Comparison of ENCODE assay signal across 16 mouse cellular contexts in genomic region chr5:83678373-83678772, GRCm38 (mm10).
A peak's percentile ranks its signal among the peaks of the same experiment; 100 is the strongest.
DNase-seq lines count a peak whose midpoint lies in the region; ATAC-seq and TF ChIP-seq lines count a peak whose summit lies in the region.
"Had no signal": no experiment of that assay in that cellular context is flagged by ENCODE, and none has a peak within 500 bp of the region (broad histone marks: within the 10 kb centered on the region; RNA-seq: fewer than 3 reads in every experiment).

No protein-coding gene starts in this region.

- no peak overlapping the region for H3K9ac ChIP-seq in hindbrain, postnatal 0 days (replicated peaks; ENCODE audit: low read length)
- no peak overlapping the region for H3K9ac ChIP-seq in hindbrain, embryonic 16.5 days (ENCODE audit: low read depth, low read length)
- no peak overlapping the region for H3K9ac ChIP-seq in midbrain, embryonic 14.5 days (replicated peaks; ENCODE audit: low read length)
- no peak overlapping the region for H3K9ac ChIP-seq in midbrain, embryonic 16.5 days (ENCODE audit: low read depth, low read length)
- no peak overlapping the region for H3K9ac ChIP-seq in forebrain, embryonic 15.5 days (replicated peaks)

- no peak for ATAC-seq in hindbrain, postnatal 0 days
- no peak for ATAC-seq in hindbrain, embryonic 16.5 days
- no peak for ATAC-seq in midbrain, embryonic 14.5 days (ENCODE audit: low FRiP score, low TSS enrichment)
- ATAC-seq in midbrain, embryonic 16.5 days: no peak
- ATAC-seq in forebrain, embryonic 15.5 days (replicated peaks): peak; percentile 75
- ATAC-seq: inflammation-experienced regulatory T-cells, adult 6 months had no signal

- H3K4me3 ChIP-seq in hindbrain, postnatal 0 days (ENCODE audit: low read length): no peak overlapping the region
- no peak overlapping the region for H3K4me3 ChIP-seq in hindbrain, embryonic 16.5 days (ENCODE audit: low read length)
- H3K4me3 ChIP-seq in midbrain, embryonic 14.5 days (replicated peaks; ENCODE audit: low read depth, low read length): no peak overlapping the region
- H3K4me3 ChIP-seq in midbrain, embryonic 16.5 days (ENCODE audit: low read depth, low read length): no peak overlapping the region
- no peak overlapping the region for H3K4me3 ChIP-seq in forebrain, embryonic 15.5 days
- H3K4me3 ChIP-seq: heart, embryonic 10.5 days had no signal

- no peak overlapping the region for H3K27ac ChIP-seq in hindbrain, postnatal 0 days
- no peak overlapping the region for H3K27ac ChIP-seq in hindbrain, embryonic 16.5 days (ENCODE audit: low read depth, low read length)
- H3K27ac ChIP-seq in midbrain, embryonic 14.5 days (replicated peaks; ENCODE audit: low read depth, low read length): no peak overlapping the region
- H3K27ac ChIP-seq in midbrain, embryonic 16.5 days (ENCODE audit: low read length): no peak overlapping the region
- H3K27ac ChIP-seq in forebrain, embryonic 15.5 days (replicated peaks): no peak overlapping the region
- H3K27ac ChIP-seq: heart, embryonic 10.5 days; macrophage had no signal

- H3K4me2 ChIP-seq in hindbrain, postnatal 0 days (ENCODE audit: low read depth, low read length): peak overlapping the region; percentile 16; the same call in 1 of the 2 replicates
- H3K4me2 ChIP-seq in hindbrain, embryonic 16.5 days (ENCODE audit: low read length): no peak overlapping the region; the same call in 1 of the 2 replicates
- H3K4me2 ChIP-seq in midbrain, embryonic 14.5 days (ENCODE audit: low read length): no peak overlapping the region
- H3K4me2 ChIP-seq in midbrain, embryonic 16.5 days (ENCODE audit: low read length): no peak overlapping the region
- no peak overlapping the region for H3K4me2 ChIP-seq in forebrain, embryonic 15.5 days (replicated peaks)

- H3K36me3 ChIP-seq in hindbrain, postnatal 0 days (ENCODE audit: insufficient read depth, low read length): no peaks in the 10 kb centered on the region
- H3K36me3 ChIP-seq in hindbrain, embryonic 16.5 days (ENCODE audit: control insufficient read depth, insufficient read depth, low read length): no peaks in the 10 kb centered on the region
- H3K36me3 ChIP-seq in midbrain, embryonic 14.5 days (ENCODE audit: control insufficient read depth, insufficient read depth, low read length): no peaks in the 10 kb centered on the region
- no peaks in the 10 kb centered on the region for H3K36me3 ChIP-seq in midbrain, embryonic 16.5 days (ENCODE audit: control insufficient read depth, insufficient read depth, low read length)
- no peaks in the 10 kb centered on the region for H3K36me3 ChIP-seq in forebrain, embryonic 15.5 days
- H3K36me3 ChIP-seq: heart, embryonic 10.5 days had no signal

- DNase-seq in hindbrain, postnatal 0 days (ENCODE audit: low spot score): peak; percentile 74
- peak; percentile 35 for DNase-seq in midbrain, embryonic 14.5 days
- peak; percentile 0 for DNase-seq in retina, postnatal 7 days (ENCODE audit: low read depth, low spot score)
- DNase-seq in kidney, adult 11 months: no peak
- DNase-seq: adrenal gland, postnatal 36 days; cerebellum, adult 11 months; gastrocnemius, postnatal 14 days; kidney, postnatal 14 days; right cerebral cortex, postnatal 25 days; thymus, adult 2 months had no signal

- no peaks in the 10 kb centered on the region for H3K9me3 ChIP-seq in hindbrain, postnatal 0 days (ENCODE audit: low read length)
- H3K9me3 ChIP-seq in hindbrain, embryonic 16.5 days (ENCODE audit: control insufficient read depth, low read length): no peaks in the 10 kb centered on the region
- H3K9me3 ChIP-seq in midbrain, embryonic 14.5 days (ENCODE audit: control insufficient read depth, low read length): no peaks in the 10 kb centered on the region
- no peaks in the 10 kb centered on the region for H3K9me3 ChIP-seq in midbrain, embryonic 16.5 days (replicated peaks; ENCODE audit: control insufficient read depth, low read length, poor library complexity, severe bottlenecking)
- no peaks in the 10 kb centered on the region for H3K9me3 ChIP-seq in forebrain, embryonic 15.5 days
- H3K9me3 ChIP-seq: heart, embryonic 10.5 days had no signal

- H3K4me1 ChIP-seq in hindbrain, postnatal 0 days (ENCODE audit: insufficient read depth, low read length): no peaks in the 10 kb centered on the region
- no peaks in the 10 kb centered on the region; the same call in 1 of the 2 replicates for H3K4me1 ChIP-seq in hindbrain, embryonic 16.5 days (ENCODE audit: control insufficient read depth, insufficient read depth, low read depth, low read length)
- no peaks in the 10 kb centered on the region for H3K4me1 ChIP-seq in midbrain, embryonic 14.5 days (ENCODE audit: control insufficient read depth, insufficient read depth, low read length)
- no peaks in the 10 kb centered on the region for H3K4me1 ChIP-seq in midbrain, embryonic 16.5 days (ENCODE audit: control insufficient read depth, insufficient read depth, low read length)
- H3K4me1 ChIP-seq in forebrain, embryonic 15.5 days: peaks cover 7% of the 10 kb centered on the region; the same call in 1 of the 2 replicates
- H3K4me1 ChIP-seq: heart, embryonic 10.5 days had no signal

- 34% methylated on average over 6 of the region's 6 CpGs for WGBS in hindbrain, postnatal 0 days
- 47% methylated on average over 6 of the region's 6 CpGs for WGBS in hindbrain, embryonic 16.5 days
- 73% methylated on average over 6 of the region's 6 CpGs for WGBS in midbrain, embryonic 14.5 days
- WGBS in midbrain, embryonic 16.5 days: 75% methylated on average over 6 of the region's 6 CpGs
- WGBS in forebrain, embryonic 15.5 days: 37% methylated on average over 6 of the region's 6 CpGs

- H3K27me3 ChIP-seq in hindbrain, postnatal 0 days (ENCODE audit: insufficient read depth, low read length): no peaks in the 10 kb centered on the region
- H3K27me3 ChIP-seq in hindbrain, embryonic 16.5 days (replicated peaks; ENCODE audit: control insufficient read depth, insufficient read depth, low read length): no peaks in the 10 kb centered on the region
- no peaks in the 10 kb centered on the region for H3K27me3 ChIP-seq in midbrain, embryonic 14.5 days (ENCODE audit: control insufficient read depth, insufficient read depth, low read length)
- H3K27me3 ChIP-seq in midbrain, embryonic 16.5 days (ENCODE audit: control insufficient read depth, insufficient read depth, low read depth, low read length): no peaks in the 10 kb centered on the region
- no peaks in the 10 kb centered on the region for H3K27me3 ChIP-seq in forebrain, embryonic 15.5 days

- no peak for TF ChIP-seq CTCF in hindbrain, postnatal 0 days (IDR thresholded peaks at IDR 0.05; ENCODE audit: low read depth)
